Mouse (Mus musculus) bone marrow, adult 2 months (tissue): ENCODE results near the gene Tmc8. TPM values are rescaled to one million over a fixed set of nuclear protein-coding genes. Genes with fewer than 3 reads are reported as not detected.
"Not testable (repeated sequence)": the region's sequence is repeated elsewhere in the genome, so short reads cannot be mapped to it uniquely, and the experiment has no call there.

Experiments used
- H3K27ac ChIP-seq: fragments of 200-500 bp; 2 replicates; pipeline ENCODE4 v1.5.1; 2012; ENCODE audit warnings: low read depth, mild to moderate bottlenecking, control low read depth, inconsistent platforms, low read length; ENCODE audit not compliant: control insufficient read depth, poor library complexity, insufficient read depth
- H3K4me1 ChIP-seq: fragments of 200-500 bp; 2 replicates; pipeline ENCODE4 v1.6.1; 2011; ENCODE audit warnings: low read length; ENCODE audit not compliant: control insufficient read depth, insufficient read depth
- H3K4me3 ChIP-seq: fragments of 200-500 bp; replicated peaks from 2 replicates; pipeline ENCODE3; 2011; ENCODE audit warnings: mild to moderate bottlenecking, low read depth, low read length, control low read depth; ENCODE audit not compliant: control insufficient read depth
- CTCF ChIP-seq: fragments of 200-500 bp; IDR thresholded peaks from 2 replicates; pipeline ENCODE4 v1.5.1; 2011; ENCODE audit warnings: low read length, control low read depth; ENCODE audit not compliant: control insufficient read depth, insufficient read depth
- POLR2A ChIP-seq: fragments of 200-500 bp; IDR thresholded peaks from 2 replicates; pipeline ENCODE4 v1.6.1; 2011; ENCODE audit warnings: low read depth, mild to moderate bottlenecking, control low read depth, low read length, borderline replicate concordance; ENCODE audit not compliant: control insufficient read depth
- WGBS: fragments of 180-500 bp; shearing (Covaris S2); methylation state at CpG from one replicate; pipeline ENCODE4 v1.1.7; 2018; 5-methylcytosine and 5-hydroxymethylcytosine counted together
- polyA plus RNA-seq: library from polyadenylated mRNA; stranded (reverse); fragments of >200 nt; gene quantifications from 2 replicates; pipeline ENCODE4 v1.2.4, GENCODE M21; 2011; ENCODE audit warnings: low replicate concordance; ENCODE audit not compliant: missing spikeins, insufficient read depth, insufficient read length

The Tmc8 gene
- polyA plus RNA-seq, 1 experiment = 51.1 TPM

DNA sequence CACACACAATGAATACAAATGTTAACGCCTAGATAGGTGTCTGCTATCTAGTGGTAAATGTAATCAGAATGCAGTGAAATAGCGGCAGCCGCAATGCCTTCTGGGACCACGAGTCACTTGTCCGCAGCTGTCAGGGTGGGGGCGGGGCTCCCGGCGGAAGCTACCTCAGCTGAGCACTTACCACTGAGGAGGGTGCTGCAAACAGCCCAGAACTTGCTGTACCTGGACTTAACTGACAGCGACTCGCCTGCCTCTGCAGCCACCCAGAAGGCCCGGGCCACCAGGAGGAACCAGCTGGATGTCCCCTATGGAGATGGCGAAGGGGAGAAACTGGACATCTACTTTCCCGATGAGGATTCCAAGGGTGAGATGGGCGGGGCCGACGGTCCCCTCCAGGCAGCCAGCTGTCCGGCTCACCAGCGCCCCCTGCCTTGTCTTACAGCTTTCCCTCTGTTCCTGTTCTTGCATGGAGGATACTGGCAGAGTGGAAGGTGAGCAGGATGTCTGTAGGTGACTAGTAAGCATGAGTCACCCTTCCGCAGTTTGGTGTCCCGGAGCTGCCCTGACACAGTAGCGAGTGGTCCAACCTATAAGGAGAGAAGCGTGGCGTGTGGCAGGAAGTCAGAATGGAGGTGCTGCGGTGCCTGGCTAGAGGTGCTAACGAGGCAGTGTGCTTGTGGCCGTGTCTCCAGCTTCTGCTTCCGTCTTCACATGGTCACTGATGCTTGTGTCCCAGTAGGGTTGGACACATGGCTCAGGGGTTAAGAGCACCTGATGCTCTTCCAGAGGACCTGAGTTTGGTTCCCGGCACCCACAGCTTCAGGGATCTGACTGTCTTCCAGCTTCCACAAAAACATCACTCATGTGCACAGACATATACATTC is 50.5 kb downstream of the Tmc8 start:
- WGBS = 4% methylated on average over 28 of the region's 28 CpGs
- H3K4me1 ChIP-seq = peaks cover 14% of the 10 kb centered on the region
- TF ChIP-seq CTCF (peak; percentile 85), POLR2A (peak; percentile 58; the same call in 1 of the 2 replicates)
- H3K27ac ChIP-seq = peak overlapping the region; percentile 96
- H3K4me3 ChIP-seq = peak overlapping the region; percentile 91

GRCm38 (mm10) chr11:117833509-117833908 is 51.6 kb downstream of the Tmc8 start:
- not testable (repeated sequence) for H3K27ac ChIP-seq, H3K4me3 ChIP-seq
- WGBS = 88% methylated on average over 6 of the region's 6 CpGs
- peaks cover 11% of the 10 kb centered on the region for H3K4me1 ChIP-seq

DNA sequence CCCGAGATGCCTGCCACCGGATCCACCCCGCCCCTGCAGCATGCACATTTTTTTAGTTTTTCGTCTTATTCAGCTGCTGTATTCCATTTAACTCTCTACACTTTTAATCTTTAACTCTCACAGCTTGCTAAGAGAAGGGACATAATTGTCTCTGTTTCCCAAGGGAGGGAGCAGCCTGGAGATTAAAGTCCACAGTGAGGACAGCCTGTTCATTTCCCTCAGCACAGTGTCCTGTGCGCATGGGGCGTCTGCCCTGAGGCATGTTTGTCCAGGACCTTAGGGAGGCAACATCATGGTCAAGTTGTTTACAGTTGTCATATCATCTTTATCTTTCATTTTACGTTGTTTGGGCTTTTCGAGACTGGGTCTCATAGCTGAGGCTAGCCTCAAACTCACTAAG is 52.2 kb downstream of the Tmc8 start:
- TF ChIP-seq CTCF (no peak), POLR2A (no peak)
- 90% methylated on average over 8 of the region's 8 CpGs for WGBS

GRCm38 (mm10) chr11:117836306-117836705 is 54.4 kb downstream of the Tmc8 start:
- no peak overlapping the region for H3K4me3 ChIP-seq
- TF ChIP-seq POLR2A = no peak
- peaks cover 8% of the 10 kb centered on the region for H3K4me1 ChIP-seq
- H3K27ac ChIP-seq = no peak overlapping the region; the same call in 1 of the 2 replicates
- 49% methylated on average over 13 of the region's 13 CpGs for WGBS

More for the DNA sequence above, 52.2 kb downstream of the Tmc8 start:
- H3K4me1 ChIP-seq = peaks cover 9% of the 10 kb centered on the region
- H3K27ac ChIP-seq = no peak overlapping the region
- no peak overlapping the region for H3K4me3 ChIP-seq

DNA sequence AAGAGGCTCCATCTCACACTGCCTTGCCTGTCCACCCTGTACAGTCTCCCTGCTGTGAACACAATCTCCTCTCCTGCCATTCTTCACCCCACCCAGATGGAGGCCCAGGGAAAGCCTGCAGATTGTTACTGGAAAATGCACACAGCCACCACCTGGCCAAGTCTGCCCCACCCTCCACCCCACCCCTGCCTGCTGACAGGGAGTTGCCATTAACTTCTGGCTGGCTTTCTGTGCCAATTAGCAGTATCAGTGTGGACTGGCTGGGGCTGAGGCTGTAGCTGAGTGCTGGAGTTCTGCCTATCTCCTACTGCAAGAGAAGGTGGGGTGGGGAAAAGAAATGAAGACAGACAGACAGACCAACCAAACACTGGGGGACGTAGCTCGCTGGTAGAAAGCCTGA is 56.7 kb downstream of the Tmc8 start:
- H3K4me1 ChIP-seq = peaks cover 5% of the 10 kb centered on the region
- H3K4me3 ChIP-seq = no peak overlapping the region
- TF ChIP-seq POLR2A (no peak), CTCF (no peak)
- H3K27ac ChIP-seq = peak overlapping the region; percentile 85
- WGBS = 58% methylated on average over 2 of the region's 2 CpGs

DNA sequence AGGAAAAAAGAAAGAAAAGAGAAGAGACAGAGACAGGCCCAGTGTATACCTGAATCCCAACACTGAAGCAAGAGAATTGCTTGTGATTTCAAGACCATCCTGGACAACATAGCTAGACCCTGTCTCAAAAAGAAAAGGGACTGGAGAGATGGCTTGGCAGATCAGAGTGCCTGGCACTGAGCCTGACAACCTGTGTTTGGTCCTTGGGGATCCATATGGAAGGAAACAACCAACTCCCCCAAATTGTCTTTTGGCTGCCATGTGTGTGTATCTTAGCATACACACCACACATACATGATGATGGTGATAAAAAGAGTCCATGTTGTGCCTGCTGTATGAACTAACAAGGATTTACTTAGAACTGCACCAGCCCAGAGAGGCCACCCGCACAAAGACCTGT is 57.1 kb downstream of the Tmc8 start:
- Histone ChIP-seq H3K27ac (peak overlapping the region; percentile 84), H3K4me3 (no peak overlapping the region), H3K4me1 (peaks cover 5% of the 10 kb centered on the region)
- TF ChIP-seq CTCF = no peak
- no peak for TF ChIP-seq POLR2A
- 66% methylated on average over 1 of the region's 1 CpGs for WGBS

GRCm38 (mm10) chr11:117840910-117841309 is 59.0 kb downstream of the Tmc8 start:
- 74% methylated on average over 1 of the region's 1 CpGs for WGBS
- Histone ChIP-seq H3K4me1 (peaks cover 5% of the 10 kb centered on the region), H3K4me3 (no peak overlapping the region), H3K27ac (no peak overlapping the region; the same call in 1 of the 2 replicates)
- no peak for TF ChIP-seq POLR2A
- no peak for TF ChIP-seq CTCF

Other genes with a start within 250 kb of the Tmc8 start
- 14.5 and 19.5 TPM in 2 replicates for gene Tnrc6c, start 127.8 kb upstream of the Tmc8 start, polyA plus RNA-seq
- gene Tmc6, start 122 bp downstream of the Tmc8 start, polyA plus RNA-seq = 129 and 194 TPM in 2 replicates
- 13.5 and 16.7 TPM in 2 replicates for gene 6030468B19Rik, start 15.6 kb downstream of the Tmc8 start, polyA plus RNA-seq
- gene Gm20708, start 27.6 kb downstream of the Tmc8 start, polyA plus RNA-seq = 9.5 and 12.3 TPM in 2 replicates
- gene Syngr2, start 27.6 kb downstream of the Tmc8 start, polyA plus RNA-seq = 56.0 and 120 TPM in 2 replicates
- gene Afmid, start 43.8 kb downstream of the Tmc8 start, polyA plus RNA-seq = 16.9 and 21.8 TPM in 2 replicates
- gene Tk1, start 44.0 kb downstream of the Tmc8 start, polyA plus RNA-seq = 145 and 156 TPM in 2 replicates
- 390 and 403 TPM in 2 replicates for gene Birc5, start 67.2 kb downstream of the Tmc8 start, polyA plus RNA-seq
- gene Tmem235, start 78.7 kb downstream of the Tmc8 start, polyA plus RNA-seq = not detected in 2 replicates
- 2.8 and 3.2 TPM in 2 replicates for gene Tha1, start 91.4 kb downstream of the Tmc8 start, polyA plus RNA-seq
- 3.4 and 9.6 TPM in 2 replicates for gene Socs3, start 188.0 kb downstream of the Tmc8 start, polyA plus RNA-seq
- gene Pgs1, start 204.2 kb downstream of the Tmc8 start, polyA plus RNA-seq = 27.1 and 67.5 TPM in 2 replicates